Mouse (Mus musculus) ES-E14 (cell line): ENCODE data around the gene Ilvbl. TPM values are rescaled to one million over a fixed set of nuclear protein-coding genes. Genes with fewer than 3 reads are reported as not detected.

Experiments used
- DNase-seq: peaks from one replicate; pipeline ENCODE4 v3.0.0-alpha.2; 2013; ENCODE audit warnings: low read depth, low spot score
- H3K27ac ChIP-seq: 2 replicates; pipeline ENCODE4 v1.5.1; 2012; ENCODE audit warnings: low read depth, mild to moderate bottlenecking, low read length, moderate library complexity, mixed read lengths; ENCODE audit not compliant: poor library complexity, insufficient read depth, severe bottlenecking
- H3K36me3 ChIP-seq: 2 replicates; pipeline ENCODE4 v1.6.1; 2012; ENCODE audit warnings: mild to moderate bottlenecking, low read length, moderate library complexity, mixed read lengths; ENCODE audit not compliant: control insufficient read depth, poor library complexity, insufficient read depth, severe bottlenecking
- H3K4me1 ChIP-seq, 2 experiments: fragments of 150-350 bp in 1 of 2; sonication (generic) in 1 of 2; 2 replicates each; pipeline ENCODE4 v1.6.1; 2012; ENCODE audit warnings: low read length in 2 of 2, mild to moderate bottlenecking in 1 of 2, mixed read lengths in 1 of 2; ENCODE audit not compliant: control insufficient read depth in 2 of 2, insufficient read depth in 2 of 2, poor library complexity in 1 of 2
- H3K4me3 ChIP-seq, 2 experiments: fragments of 150-350 bp in 1 of 2; sonication (generic) in 1 of 2; 2 replicates each; pipeline ENCODE4 v1.5.1; 2012; ENCODE audit warnings: low read length in 2 of 2, low read depth in 1 of 2, mild to moderate bottlenecking in 1 of 2, mixed read lengths in 1 of 2; ENCODE audit not compliant: insufficient read depth in 1 of 2, poor library complexity in 1 of 2, severe bottlenecking in 1 of 2
- H3K9ac ChIP-seq: 2 replicates; pipeline ENCODE4 v1.6.1; 2012; ENCODE audit warnings: low read depth, mild to moderate bottlenecking, low read length, mixed read lengths; ENCODE audit not compliant: poor library complexity, insufficient read depth, severe bottlenecking
- H3K9me3 ChIP-seq: fragments of 150-350 bp; sonication (generic); 2 replicates; pipeline ENCODE4 v1.6.1; 2012; ENCODE audit warnings: low read depth, mild to moderate bottlenecking, low read length; ENCODE audit not compliant: control insufficient read depth, insufficient read depth
- CHD2 ChIP-seq: IDR thresholded peaks from 2 replicates; pipeline ENCODE4 v1.6.1; 2014; ENCODE audit warnings: mild to moderate bottlenecking, low read depth, low read length, inconsistent platforms
- HCFC1 ChIP-seq: IDR thresholded peaks from 2 replicates; pipeline ENCODE4 v1.6.1; 2012; ENCODE audit warnings: low read length, inconsistent platforms, borderline replicate concordance; ENCODE audit not compliant: insufficient read depth
- MAFK ChIP-seq: IDR thresholded peaks from 2 replicates; pipeline ENCODE4 v1.6.1; 2014; ENCODE audit warnings: mild to moderate bottlenecking, low read depth, low read length, inconsistent platforms; ENCODE audit not compliant: insufficient read depth
- ZC3H11A ChIP-seq: IDR thresholded peaks from 2 replicates; pipeline ENCODE4 v1.6.1; 2012; ENCODE audit warnings: low read depth, mild to moderate bottlenecking, inconsistent platforms, low read length, borderline replicate concordance
- ZNF384 ChIP-seq: IDR thresholded peaks from 2 replicates; pipeline ENCODE4 v1.6.1; 2012; ENCODE audit warnings: low read depth, low read length, inconsistent platforms
- in situ Hi-C, 2 experiments: fragments of 600-800 bp; cut with MboI; formaldehyde crosslinking; loops; one replicate each; pipeline ENCODE4 v1.15.1; 2025; ENCODE audit warnings: low sequenced_read_pairs in 2 of 2, inconsistent platforms in 1 of 2; ENCODE audit not compliant: unreplicated experiment in 2 of 2
- total RNA-seq: library from RNA; depleted of rRNA; stranded (reverse); fragments of 300-350 nt; gene quantifications from 2 replicates; pipeline ENCODE4 v1.2.3, GENCODE M21; 2012

Ilvbl gene
- total RNA-seq, 1 experiment: 25.5 TPM

DNA sequence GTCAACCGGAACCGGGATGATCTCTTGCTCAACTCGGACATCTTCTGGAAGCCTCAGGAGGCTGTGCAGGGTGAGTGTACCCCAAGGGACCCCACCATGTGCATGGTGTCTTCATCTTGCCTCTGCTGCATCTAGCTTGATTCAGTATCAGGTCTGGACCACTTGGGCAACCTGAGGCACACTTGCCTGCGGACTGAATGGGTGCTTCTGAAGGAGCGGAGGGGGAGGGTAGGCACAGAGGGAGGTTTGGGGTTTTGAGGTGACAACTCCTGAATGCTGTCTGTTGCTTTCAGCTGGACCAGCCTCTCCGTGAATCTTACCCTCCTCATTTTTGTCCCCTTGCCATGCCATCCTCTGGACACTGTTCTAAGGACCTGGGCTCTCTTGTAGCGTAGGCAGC, 7.0 kb downstream of the Ilvbl start:
- H3K4me1 ChIP-seq: peaks cover 2 to 3% of the 10 kb centered on the region in 2 experiments; a peak in 1 of 4 replicates
- no peak overlapping the region for H3K27ac ChIP-seq
- DNase-seq: no peak
- H3K36me3 ChIP-seq: peaks cover 17% of the 10 kb centered on the region
- H3K9ac ChIP-seq: no peak overlapping the region
- H3K9me3 ChIP-seq: no peaks in the 10 kb centered on the region
- in situ Hi-C loops: no loop called here
- no peak overlapping the region for H3K4me3 ChIP-seq
- no peak for TF ChIP-seq ZNF384
- TF ChIP-seq MAFK: no peak
- TF ChIP-seq HCFC1: no peak
- TF ChIP-seq CHD2: no peak
- no peak for TF ChIP-seq ZC3H11A

- no peak for TF ChIP-seq CHD2
- TF ChIP-seq ZC3H11A: no peak
- no peak for TF ChIP-seq HCFC1
- TF ChIP-seq ZNF384: no peak
- TF ChIP-seq MAFK: no peak
- Histone ChIP-seq H3K36me3 (peaks cover 11% of the 10 kb centered on the region), H3K9ac (no peak overlapping the region), H3K4me1 (peaks cover 2 to 3% of the 10 kb centered on the region in 2 experiments; a peak in 1 of 4 replicates), H3K27ac (no peak overlapping the region), H3K4me3 (no peak overlapping the region), H3K9me3 (no peaks in the 10 kb centered on the region)
- in situ Hi-C loops: no loop called here
- no peak for DNase-seq
Observed at GRCm38 (mm10) chr10:78583347-78583746, 9.2 kb downstream of the Ilvbl start.

GRCm38 (mm10) chr10:78583939-78584338, 9.8 kb downstream of the Ilvbl start:
- no peak for TF ChIP-seq MAFK
- TF ChIP-seq HCFC1: no peak
- TF ChIP-seq ZNF384: no peak
- TF ChIP-seq CHD2: no peak
- TF ChIP-seq ZC3H11A: no peak
- in situ Hi-C loops: no loop called here
- DNase-seq: no peak
- no peak overlapping the region for H3K9ac ChIP-seq
- no peak overlapping the region for H3K27ac ChIP-seq
- no peaks in the 10 kb centered on the region for H3K9me3 ChIP-seq
- peaks cover 11% of the 10 kb centered on the region for H3K36me3 ChIP-seq
- no peak overlapping the region for H3K4me3 ChIP-seq
- H3K4me1 ChIP-seq: peaks cover 2 to 3% of the 10 kb centered on the region in 2 experiments; a peak in 1 of 4 replicates

DNA sequence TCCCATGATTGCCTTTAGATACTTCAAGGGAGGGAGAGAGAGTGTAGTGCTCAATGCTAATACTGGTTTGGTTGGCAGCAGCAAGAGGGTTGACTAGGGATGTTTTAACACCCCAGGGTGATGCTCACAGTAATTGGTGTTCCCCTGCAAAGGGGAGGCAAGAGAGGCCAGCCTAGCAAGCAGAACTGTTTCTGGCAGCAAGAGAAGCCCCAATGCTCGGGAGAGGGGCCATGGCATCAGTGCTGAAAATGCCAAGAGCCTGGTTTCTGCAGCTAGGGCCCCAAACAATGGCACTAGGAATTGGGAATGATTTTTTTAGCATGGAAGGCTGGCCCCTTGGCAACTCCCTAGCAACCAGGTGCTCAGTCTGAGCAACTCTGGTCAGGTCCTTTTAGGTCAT, 10.8 kb downstream of the Ilvbl start:
- peaks cover 2 to 3% of the 10 kb centered on the region in 2 experiments; a peak in 1 of 4 replicates for H3K4me1 ChIP-seq
- H3K36me3 ChIP-seq: peaks cover 5% of the 10 kb centered on the region; the same call in 1 of the 2 replicates
- no peaks in the 10 kb centered on the region for H3K9me3 ChIP-seq
- H3K4me3 ChIP-seq: no peak overlapping the region
- in situ Hi-C loops: no loop called here
- no peak overlapping the region for H3K27ac ChIP-seq
- DNase-seq: no peak
- no peak overlapping the region for H3K9ac ChIP-seq
- TF ChIP-seq ZNF384 (no peak), CHD2 (no peak), HCFC1 (no peak), MAFK (no peak), ZC3H11A (no peak)

DNA sequence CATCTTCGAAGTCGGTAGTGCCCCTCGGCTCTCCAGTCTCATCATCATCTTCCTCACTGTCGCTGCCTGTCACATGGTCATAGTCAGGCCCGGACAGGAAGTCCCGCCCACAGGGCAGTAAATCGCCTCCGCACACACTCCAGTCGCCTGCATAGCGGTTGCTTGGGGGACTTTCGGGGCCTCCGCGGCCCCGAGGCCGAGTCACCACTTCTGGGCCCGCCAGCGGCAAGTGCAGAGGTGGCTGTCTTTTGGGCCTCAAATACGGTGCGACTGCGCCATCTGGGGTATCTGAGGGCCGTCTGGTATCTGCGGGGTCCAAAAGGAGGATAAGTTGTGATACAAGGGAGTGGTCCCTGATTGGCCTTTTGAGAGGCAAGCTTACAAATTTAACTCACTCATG, 11.5 kb downstream of the Ilvbl start:
- Histone ChIP-seq H3K9ac (no peak overlapping the region), H3K4me3 (peak overlapping the region in 1 of 2 experiments; percentile 44; a peak in 2 of 4 replicates), H3K4me1 (peaks cover 2 to 3% of the 10 kb centered on the region in 2 experiments; a peak in 1 of 4 replicates), H3K27ac (no peak overlapping the region), H3K36me3 (peaks cover 5% of the 10 kb centered on the region; the same call in 1 of the 2 replicates), H3K9me3 (no peaks in the 10 kb centered on the region)
- in situ Hi-C loops: no loop called here
- TF ChIP-seq MAFK (no peak), ZC3H11A (no peak), HCFC1 (no peak), ZNF384 (no peak), CHD2 (no peak)
- no peak for DNase-seq
